Mouse (Mus musculus) kidney, adult 10 weeks (tissue): Measurements from ENCODE around the gene Prtn3. TPM values are rescaled to one million over a fixed set of nuclear protein-coding genes. Genes with fewer than 3 reads are reported as not detected.

Experiments used
- polyA plus RNA-seq: library from polyadenylated mRNA; stranded (reverse); fragments of 350-450 nt; fragmentation: Illumina TruSeq; extraction: RNeasy Lipid Tissue Mini Kit (QIAGEN cat#74804); gene quantifications from one replicate; pipeline ENCODE4 v1.2.3, GENCODE M21; 2014; ENCODE audit warnings: low read depth, low replicate concordance

Prtn3 gene
- not detected for polyA plus RNA-seq

GRCm38 (mm10) chr10:79874290-79874862 lies at the start of gene Prtn3, which contains the start of gene Plppr3:
Gene Prtn3 (plus strand): TSS chr10:79874476.
Gene Plppr3 (minus strand): TSS chr10:79874634.

DNA sequence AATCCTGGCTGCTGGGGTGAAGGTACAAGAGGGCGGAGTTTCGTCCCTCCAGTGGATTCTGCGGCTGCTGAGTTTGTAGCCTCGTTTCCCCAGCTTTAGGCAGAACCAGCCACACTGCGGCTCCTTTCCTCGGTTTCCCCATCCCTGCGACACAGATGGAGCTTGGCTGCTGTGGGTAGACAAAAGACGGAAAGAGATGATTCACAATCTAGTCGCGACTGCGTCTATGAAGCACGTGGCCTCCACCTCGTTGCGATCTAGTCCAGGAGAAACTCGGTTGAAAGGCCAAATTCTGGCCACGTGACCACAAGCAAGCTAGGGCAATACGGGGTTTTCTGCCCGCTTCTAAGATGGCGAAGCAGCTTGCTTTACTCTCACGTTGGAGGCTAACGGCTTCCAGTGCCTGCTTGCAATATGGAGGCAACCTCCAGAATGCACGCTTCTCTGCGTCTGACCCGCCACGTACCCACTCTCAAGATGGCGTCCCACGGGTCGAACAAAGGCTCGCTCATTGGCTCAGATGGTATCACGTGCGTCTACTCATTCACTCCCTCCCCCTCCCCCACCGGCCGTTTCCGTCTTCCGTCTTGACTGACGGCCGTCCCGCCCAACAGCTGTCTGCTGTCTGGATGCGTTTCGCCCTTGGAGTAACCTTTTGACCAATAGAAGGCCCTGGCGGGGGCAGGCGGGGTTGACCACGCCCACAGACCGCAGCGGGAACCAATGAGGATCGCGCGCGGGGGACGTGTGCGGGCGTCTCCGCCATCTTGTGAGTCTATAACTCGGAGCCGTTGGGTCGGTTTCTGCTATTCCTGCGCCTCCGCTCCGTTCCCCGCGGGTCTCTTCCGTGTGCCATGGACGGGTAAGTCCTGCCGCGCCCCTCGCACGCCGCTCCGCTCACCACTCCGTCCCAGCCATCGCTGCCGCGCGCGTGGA lies 20.1 kb upstream of the Prtn3 start, which contains the start of gene Ptbp1:
Gene Ptbp1 (plus strand): TSS at position 568 of the 936 bp plus-strand sequence.

DNA sequence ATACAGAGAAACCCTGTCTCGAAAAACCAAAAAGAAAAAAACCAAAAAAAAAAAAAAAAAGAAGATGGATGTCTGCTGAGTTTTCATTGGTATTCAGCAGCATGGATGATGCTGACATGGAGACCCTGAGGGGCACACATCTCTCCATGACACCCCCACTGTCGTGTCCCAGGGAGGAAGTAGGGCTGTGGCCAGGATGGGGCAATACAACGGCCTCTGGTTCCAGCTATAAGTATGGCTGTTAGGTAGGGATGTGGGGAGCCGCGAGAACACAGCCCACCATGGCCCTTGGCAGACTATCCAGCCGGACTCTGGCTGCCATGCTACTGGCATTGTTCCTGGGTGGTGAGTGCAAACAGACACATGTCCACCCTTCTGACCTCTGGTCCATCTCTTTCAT lies 11.8 kb downstream of the Prtn3 start, which contains the start of gene Elane:
Gene Elane (plus strand): TSS at position 194 of the 400 bp plus-strand sequence.

DNA sequence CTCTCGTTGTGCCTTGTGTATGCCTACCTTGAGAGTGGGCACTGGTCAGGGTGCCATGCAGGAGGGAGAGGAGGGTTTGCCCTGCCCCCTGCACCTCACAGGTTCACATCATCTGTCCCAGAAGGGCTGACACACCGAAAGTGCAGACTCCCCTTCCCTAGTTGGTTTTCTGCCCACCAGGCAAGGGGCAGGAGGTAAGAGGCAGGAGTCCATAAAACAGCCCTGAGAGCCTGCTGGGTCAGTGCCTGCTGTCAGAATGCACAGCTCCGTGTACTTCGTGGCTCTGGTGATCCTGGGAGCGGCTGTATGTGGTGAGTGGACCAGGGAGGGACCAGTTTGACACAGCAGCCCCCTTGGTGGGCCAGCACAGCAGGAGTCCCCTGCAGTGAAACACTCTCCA lies 16.4 kb downstream of the Prtn3 start, which contains the start of gene Cfd:
Gene Cfd (plus strand): TSS at position 184 of the 400 bp plus-strand sequence.

DNA sequence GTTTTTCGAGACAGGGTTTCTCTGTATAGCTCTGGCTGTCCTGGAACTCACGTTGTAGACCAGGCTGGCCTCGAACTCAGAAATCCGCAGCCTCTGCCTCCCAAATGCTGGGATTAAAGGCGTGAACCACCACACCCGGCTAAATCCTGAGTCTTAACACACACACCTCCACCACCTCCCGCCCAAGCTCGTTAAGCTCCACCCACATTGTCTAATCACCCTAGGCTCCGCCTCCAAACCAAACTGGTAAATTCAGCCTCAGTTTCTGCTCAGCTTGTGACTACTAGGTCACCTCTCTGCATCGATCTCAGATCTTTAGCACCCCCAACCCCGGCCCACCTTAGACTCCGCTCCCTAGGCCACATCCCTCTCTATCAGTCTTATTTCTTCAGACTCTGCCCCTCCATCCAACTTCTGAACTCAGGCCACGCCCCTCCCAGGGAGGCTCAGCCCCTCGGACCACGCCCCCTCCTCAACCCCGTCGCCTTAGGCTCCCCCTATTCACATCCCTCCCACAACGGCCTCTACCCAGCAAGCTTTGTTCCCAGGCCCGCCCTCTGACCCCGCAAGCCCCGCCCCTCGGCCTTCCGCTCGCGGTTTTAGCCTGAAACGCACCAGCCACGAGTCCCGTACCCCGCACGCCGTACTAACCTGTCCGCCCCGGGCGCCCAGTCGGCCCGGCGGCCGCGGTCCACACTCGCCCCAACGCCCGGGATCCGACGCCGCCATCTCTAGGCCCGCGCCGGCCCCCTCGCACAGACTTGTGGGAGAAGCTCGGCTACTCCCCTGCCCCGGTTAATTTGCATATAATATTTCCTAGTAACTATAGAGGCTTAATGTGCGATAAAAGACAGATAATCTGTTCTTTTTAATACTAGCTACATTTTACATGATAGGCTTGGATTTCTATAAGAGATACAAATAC lies 34.2 kb downstream of the Prtn3 start, which contains the start of gene Med16:
Gene Med16 (minus strand): TSS at position 757 of the 925 bp plus-strand sequence.

GRCm38 (mm10) chr10:79910556-79910955 lies 36.3 kb downstream of the Prtn3 start, which contains the start of gene Gm26602:
Gene Gm26602 (plus strand): TSS chr10:79910856.

GRCm38 (mm10) chr10:79916808-79917531 lies 42.7 kb downstream of the Prtn3 start, which contains the start of gene Kiss1r:
Gene Kiss1r (plus strand): TSS chr10:79916971.

DNA sequence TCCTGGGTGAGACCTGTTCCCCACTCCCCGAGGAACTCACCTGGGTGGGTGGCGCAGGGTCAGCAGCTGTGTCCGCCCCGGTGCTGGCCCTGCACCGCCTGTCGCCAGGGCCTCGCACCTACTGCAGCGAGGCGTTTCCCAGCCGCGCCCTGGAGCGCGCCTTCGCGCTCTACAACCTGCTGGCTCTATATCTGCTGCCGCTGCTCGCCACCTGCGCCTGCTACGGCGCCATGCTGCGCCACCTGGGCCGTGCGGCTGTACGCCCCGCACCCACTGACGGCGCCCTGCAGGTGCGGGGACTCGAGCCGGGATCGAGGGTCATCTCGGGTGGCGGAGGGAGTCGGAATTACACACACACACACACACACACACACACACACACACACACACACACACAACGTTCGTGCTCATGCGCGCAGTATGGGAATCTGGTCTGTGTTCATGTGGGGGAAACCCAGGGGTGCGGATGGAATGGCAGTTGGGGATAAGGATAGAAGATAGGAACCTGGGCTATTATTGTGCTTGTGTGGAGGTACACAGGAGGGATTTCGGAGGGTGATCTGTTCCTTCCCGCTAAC lies 46.8 kb downstream of the Prtn3 start, which contains the start of gene R3hdm4:
Gene R3hdm4 (minus strand): TSS at position 251 of the 578 bp plus-strand sequence.

GRCm38 (mm10) chr10:79926491-79927323 lies 52.4 kb downstream of the Prtn3 start, which contains the start of gene Arid3a:
Gene Arid3a (plus strand): TSS chr10:79927043.

Other genes starting within 250 kb of the Prtn3 start
- gene Shc2, start 236.6 kb upstream of the Prtn3 start, polyA plus RNA-seq: not detected
- not detected for gene Odf3l2, start 228.7 kb upstream of the Prtn3 start, polyA plus RNA-seq
- gene Madcam1, start 209.9 kb upstream of the Prtn3 start, polyA plus RNA-seq: not detected
- gene Tpgs1, start 205.1 kb upstream of the Prtn3 start, polyA plus RNA-seq: not detected
- not detected for gene Cdc34, start 192.3 kb upstream of the Prtn3 start, polyA plus RNA-seq
- not detected for gene Gzmm, start 185.5 kb upstream of the Prtn3 start, polyA plus RNA-seq
- gene Bsg, start 170.0 kb upstream of the Prtn3 start, polyA plus RNA-seq: 293 TPM
- not detected for gene Hcn2, start 157.8 kb upstream of the Prtn3 start, polyA plus RNA-seq
- 4.2 TPM for gene Polrmt, start 127.9 kb upstream of the Prtn3 start, polyA plus RNA-seq
- not detected for gene Fgf22, start 119.4 kb upstream of the Prtn3 start, polyA plus RNA-seq
- 0.36 TPM for gene Rnf126, start 107.5 kb upstream of the Prtn3 start, polyA plus RNA-seq
- gene Fstl3, start 97.2 kb upstream of the Prtn3 start, polyA plus RNA-seq: 2.6 TPM
- gene Prss57, start 83.5 kb upstream of the Prtn3 start, polyA plus RNA-seq: not detected
- gene Palm, start 80.9 kb upstream of the Prtn3 start, polyA plus RNA-seq: 1.1 TPM
- gene Misp, start 53.5 kb upstream of the Prtn3 start, polyA plus RNA-seq: 0.49 TPM
- gene Ptbp1, start 20.0 kb upstream of the Prtn3 start, polyA plus RNA-seq: 40.9 TPM
- gene Plppr3, start 158 bp downstream of the Prtn3 start, polyA plus RNA-seq: not detected
- gene Elane, start 11.8 kb downstream of the Prtn3 start, polyA plus RNA-seq: not detected
- gene Cfd, start 16.4 kb downstream of the Prtn3 start, polyA plus RNA-seq: not detected
- 0.20 TPM for gene Med16, start 34.4 kb downstream of the Prtn3 start, polyA plus RNA-seq
- gene Gm26602, start 36.4 kb downstream of the Prtn3 start, polyA plus RNA-seq: not detected
- 0.16 TPM for gene Kiss1r, start 42.5 kb downstream of the Prtn3 start, polyA plus RNA-seq
- 6.4 TPM for gene R3hdm4, start 46.7 kb downstream of the Prtn3 start, polyA plus RNA-seq
- gene Arid3a, start 52.6 kb downstream of the Prtn3 start, polyA plus RNA-seq: 3.1 TPM
- gene Wdr18, start 85.7 kb downstream of the Prtn3 start, polyA plus RNA-seq: 1.7 TPM
- gene Grin3b, start 96.2 kb downstream of the Prtn3 start, polyA plus RNA-seq: not detected
- 0.40 TPM for gene Tmem259, start 109.9 kb downstream of the Prtn3 start, polyA plus RNA-seq
- 3.0 TPM for gene Cnn2, start 114.1 kb downstream of the Prtn3 start, polyA plus RNA-seq
- gene Abca7, start 122.0 kb downstream of the Prtn3 start, polyA plus RNA-seq: 0.12 TPM
- not detected for gene Arhgap45, start 142.2 kb downstream of the Prtn3 start, polyA plus RNA-seq
- 0.32 TPM for gene Polr2e, start 165.3 kb downstream of the Prtn3 start, polyA plus RNA-seq
- gene Gpx4, start 172.7 kb downstream of the Prtn3 start, polyA plus RNA-seq: 92.2 TPM
- gene Sbno2, start 231.1 kb downstream of the Prtn3 start, polyA plus RNA-seq: 0.24 TPM
- 3.9 TPM for gene Stk11, start 241.3 kb downstream of the Prtn3 start, polyA plus RNA-seq